Mouse (Mus musculus) olfactory bulb, adult 2 months (tissue): Measurements from ENCODE around the gene Slc38a10.

ENCODE experiments used
- CTCF ChIP-seq: fragments of 200-500 bp; IDR thresholded peaks from 2 replicates; pipeline ENCODE4 v1.5.1; 2012; ENCODE audit warnings: low read depth, mild to moderate bottlenecking, low read length, moderate library complexity; ENCODE audit not compliant: insufficient read depth
- POLR2A ChIP-seq: fragments of 200-500 bp; IDR thresholded peaks from 2 replicates; pipeline ENCODE4 v1.6.1; 2012; ENCODE audit warnings: mild to moderate bottlenecking, low read depth, low read length, moderate library complexity; ENCODE audit not compliant: insufficient read depth

GRCm38 (mm10) chr11:120181379-120181778 is 30.2 kb upstream of the Slc38a10 start:
- TF ChIP-seq CTCF (no peak), POLR2A (no peak)
